Mouse (Mus musculus) brain, embryonic 14.5 days (tissue): Measurements from ENCODE around the gene Ndufa10. TPM values are rescaled to one million over a fixed set of nuclear protein-coding genes. Genes with fewer than 3 reads are reported as not detected.

Experiments used
- DNase-seq: peaks from one replicate; pipeline ENCODE4 v3.0.0-alpha.2; 2011; ENCODE audit warnings: low read depth
- CTCF ChIP-seq: fragments of 200-500 bp; IDR thresholded peaks from 2 replicates; pipeline ENCODE4 v1.5.1; 2012; ENCODE audit warnings: inconsistent platforms, mild to moderate bottlenecking, moderate library complexity, borderline replicate concordance; ENCODE audit not compliant: insufficient read depth, insufficient read length; ENCODE audit errors: extremely low read depth
- POLR2A ChIP-seq: fragments of 200-500 bp; IDR thresholded peaks from 2 replicates; pipeline ENCODE4 v1.6.1; 2012; ENCODE audit warnings: mild to moderate bottlenecking, inconsistent platforms, borderline replicate concordance; ENCODE audit not compliant: poor library complexity, insufficient read depth, insufficient read length, severe bottlenecking; ENCODE audit errors: extremely low read depth
- polyA plus RNA-seq: library from polyadenylated mRNA; depleted of rRNA; stranded (reverse); fragments of >200 nt; gene quantifications from 2 replicates; pipeline ENCODE4 v1.2.3, GENCODE M21; 2012; rRNA removed

The Ndufa10 gene
- polyA plus RNA-seq, 1 experiment = 117 TPM

DNA sequence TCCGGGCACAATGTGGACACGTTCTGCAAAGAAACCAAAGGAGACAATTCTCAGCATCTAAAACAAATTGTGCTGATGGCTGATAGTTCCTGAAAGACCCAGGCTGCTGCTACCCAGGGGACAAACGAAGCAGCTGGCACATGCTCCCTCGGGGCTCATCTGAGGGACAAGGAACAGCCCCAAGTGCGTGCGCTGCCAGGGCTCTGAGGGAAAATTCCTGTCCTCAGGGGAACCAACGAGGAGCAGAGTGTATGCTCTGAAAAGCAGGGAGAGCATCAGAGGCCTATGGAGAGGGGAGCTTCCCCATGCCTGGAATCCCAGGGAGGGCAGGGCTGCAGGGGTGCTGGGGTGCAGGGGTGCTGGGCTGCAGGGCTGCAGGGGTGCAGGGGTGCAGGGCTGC is 48.9 kb downstream of the Ndufa10 start:
- DNase-seq = peak; percentile 29
- TF ChIP-seq POLR2A (no peak), CTCF (no peak)

DNA sequence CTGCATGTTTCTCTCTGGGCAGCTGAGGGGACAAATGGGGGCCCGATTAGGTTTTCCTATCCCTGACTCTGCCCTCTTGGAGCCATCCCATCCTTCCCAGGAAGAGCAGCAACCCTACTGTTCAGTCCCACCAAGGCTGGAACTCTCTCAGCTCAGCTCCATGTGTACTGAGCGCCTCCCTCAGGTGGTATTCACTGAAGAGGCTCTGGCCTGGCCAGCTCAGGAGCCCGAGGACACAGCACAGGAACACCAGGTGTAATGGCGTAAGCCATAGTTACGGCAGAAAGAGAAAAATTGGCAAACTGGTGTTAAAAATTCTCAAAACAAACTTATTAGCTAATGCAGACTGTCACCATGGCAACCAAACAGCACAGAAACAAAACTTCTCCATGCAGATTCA is 68.5 kb downstream of the Ndufa10 start:
- DNase-seq = peak; percentile 9

DNA sequence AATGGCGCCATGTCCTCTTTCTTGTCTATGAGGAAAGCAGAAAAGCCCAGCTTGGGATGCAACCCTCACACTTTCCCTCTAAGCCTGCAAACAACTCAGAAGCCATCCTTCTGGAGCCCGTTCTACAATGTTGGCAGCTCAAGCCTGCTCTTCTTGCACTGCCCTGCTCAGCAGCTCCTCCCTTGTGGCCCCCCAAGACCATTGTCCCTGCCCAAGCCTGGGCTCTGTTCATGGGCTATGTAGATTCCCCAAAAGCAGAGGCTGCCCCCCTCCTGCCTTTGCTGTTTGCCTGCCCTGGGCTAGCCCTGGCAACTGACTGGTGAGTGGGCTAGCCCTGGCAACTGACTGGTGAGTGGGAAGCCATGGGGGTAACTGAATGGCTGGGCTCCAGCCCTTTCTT is 73.1 kb downstream of the Ndufa10 start:
- no peak for DNase-seq
- TF ChIP-seq POLR2A (no peak), CTCF (no peak)

More for the DNA sequence above, 68.5 kb downstream of the Ndufa10 start:
- TF ChIP-seq POLR2A (no peak), CTCF (peak; percentile 16; the same call in 1 of the 2 replicates)

DNA sequence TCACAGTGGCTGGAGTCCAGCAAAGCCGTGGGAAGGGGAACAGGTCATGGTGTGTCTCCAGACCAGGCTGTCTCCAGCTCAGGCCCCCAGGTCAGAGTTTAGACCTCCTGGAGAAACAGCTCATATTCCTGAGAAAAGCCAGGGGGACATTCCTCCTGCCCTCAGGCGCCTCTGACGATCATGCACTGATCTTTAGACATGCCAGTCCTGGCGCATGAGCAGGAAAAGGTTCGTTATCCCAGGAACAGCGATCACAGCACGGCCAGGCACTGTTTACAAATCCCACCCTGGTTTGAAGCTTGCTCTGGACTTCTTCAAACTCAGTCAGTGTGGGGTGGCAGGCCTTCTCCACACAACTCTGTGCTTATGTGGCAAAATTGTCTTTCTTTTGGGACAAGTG is 75.1 kb downstream of the Ndufa10 start:
- DNase-seq = peak; percentile 12
- TF ChIP-seq CTCF (no peak), POLR2A (no peak)

DNA sequence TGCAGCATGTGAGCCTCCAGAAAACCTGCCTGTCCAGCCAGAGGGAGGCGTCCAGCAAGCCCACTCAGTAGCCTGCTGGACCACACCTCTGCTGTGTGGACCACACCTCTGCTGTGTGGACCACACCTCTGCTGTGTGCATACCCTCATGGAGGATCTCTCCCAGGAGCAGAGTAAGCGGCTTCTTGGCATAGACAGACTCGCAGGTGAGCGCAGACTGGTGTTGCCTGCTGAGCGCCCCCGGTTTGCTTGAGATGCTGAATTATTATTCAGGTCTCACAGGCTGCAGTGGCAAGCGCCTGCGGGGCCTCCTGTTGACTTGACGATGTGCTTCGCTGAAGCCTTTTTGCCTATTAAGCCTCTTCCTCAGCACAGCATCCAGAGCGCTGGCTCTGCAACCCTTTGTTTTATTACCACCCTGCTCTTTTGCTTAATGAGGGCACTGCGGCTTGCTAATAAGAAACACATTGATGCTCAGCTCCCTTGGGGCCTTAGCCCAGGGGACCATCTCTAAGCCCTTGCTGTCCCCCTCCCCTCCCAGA is 76.1 kb downstream of the Ndufa10 start:
- no peak for TF ChIP-seq CTCF
- TF ChIP-seq POLR2A = no peak
- peak; percentile 86 for DNase-seq

DNA sequence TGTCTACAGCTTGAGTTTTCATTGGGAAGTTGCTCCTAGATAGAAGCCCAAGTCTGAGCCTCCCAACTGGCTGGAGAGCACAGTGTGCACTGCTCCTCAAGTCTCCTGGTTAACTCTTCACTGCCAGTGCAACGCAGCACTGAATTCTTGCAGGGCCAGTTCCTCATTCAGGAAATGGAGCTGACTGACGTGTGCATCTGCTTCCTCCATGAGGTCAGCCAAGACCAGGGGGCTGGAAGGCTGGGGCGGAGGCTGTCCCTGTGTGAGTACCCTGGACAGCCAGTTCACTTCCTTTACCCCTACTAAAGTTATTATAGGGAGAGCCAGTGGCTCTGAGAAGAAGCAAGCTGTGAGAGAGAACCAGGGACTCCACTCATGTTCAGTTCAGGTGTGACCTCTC is 79.4 kb downstream of the Ndufa10 start:
- TF ChIP-seq POLR2A (no peak), CTCF (no peak)
- no peak for DNase-seq

DNA sequence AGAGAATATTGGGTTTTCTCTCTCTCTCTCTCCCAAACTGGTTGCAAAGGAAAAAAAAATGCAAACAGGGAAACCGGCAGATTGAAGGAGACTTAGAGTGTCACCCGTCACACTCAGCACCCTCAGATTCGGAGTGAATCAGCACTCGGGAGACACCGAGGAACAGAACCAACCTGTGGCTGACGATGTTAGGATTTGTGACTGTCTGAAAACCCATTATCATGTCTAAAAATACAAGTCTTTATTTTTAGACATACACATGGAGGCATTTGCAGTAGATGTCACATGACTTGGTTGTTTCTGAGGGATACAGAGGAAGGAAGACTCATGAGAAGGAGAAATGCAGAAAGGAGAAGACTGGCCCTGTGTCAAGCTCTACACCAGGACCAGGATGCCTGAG is 80.5 kb downstream of the Ndufa10 start:
- no peak for TF ChIP-seq CTCF
- TF ChIP-seq POLR2A = no peak
- DNase-seq = no peak

Other genes starting within 250 kb of the Ndufa10 start
- gene Olfr1416, start 11.3 kb upstream of the Ndufa10 start, polyA plus RNA-seq = not detected in 2 replicates
- not detected in 2 replicates for gene Olfr1415, start 22.2 kb upstream of the Ndufa10 start, polyA plus RNA-seq
- gene Olfr1414, start 44.8 kb upstream of the Ndufa10 start, polyA plus RNA-seq = not detected in 2 replicates
- gene Olfr1413, start 97.5 kb upstream of the Ndufa10 start, polyA plus RNA-seq = not detected in 2 replicates
- gene Olfr1412, start 111.9 kb upstream of the Ndufa10 start, polyA plus RNA-seq = not detected in 2 replicates
- gene Olfr1411, start 120.6 kb upstream of the Ndufa10 start, polyA plus RNA-seq = not detected in 2 replicates
- not detected in 2 replicates for gene Olfr1410, start 131.9 kb upstream of the Ndufa10 start, polyA plus RNA-seq
- not detected in 2 replicates for gene Olfr12, start 143.9 kb upstream of the Ndufa10 start, polyA plus RNA-seq
- 262 and 380 TPM in 2 replicates for gene Cops9, start 168.1 kb upstream of the Ndufa10 start, polyA plus RNA-seq
- 0.11 and 0.14 TPM in 2 replicates for gene Otos, start 175.0 kb upstream of the Ndufa10 start, polyA plus RNA-seq